Mouse (Mus musculus) stomach, postnatal 0 days (tissue): ENCODE data around the gene Tex22. TPM values are rescaled to one million over a fixed set of nuclear protein-coding genes. Genes with fewer than 3 reads are reported as not detected.

Experiments used
- ATAC-seq: fragments of 200-750 bp; cut with Nextera tagmentation; 2 replicates; pipeline ENCODE4 v1.8.0; 2017; ENCODE audit not compliant: low FRiP score, low TSS enrichment
- DNase-seq: peaks from one replicate; pipeline ENCODE4 v3.0.0-alpha.2; 2016; ENCODE audit warnings: low spot score
- H3K27ac ChIP-seq: fragments of 300-500 bp; sonication (generic); replicated peaks from 2 replicates; pipeline ENCODE4 v1.5.1; 2014; ENCODE audit warnings: mild to moderate bottlenecking, control low read depth
- H3K27me3 ChIP-seq: fragments of 300-500 bp; sonication (generic); 2 replicates; pipeline ENCODE4 v1.6.1; 2014; ENCODE audit warnings: low read length; ENCODE audit not compliant: control insufficient read depth, insufficient read depth
- H3K36me3 ChIP-seq: fragments of 300-500 bp; sonication (generic); 2 replicates; pipeline ENCODE4 v1.6.1; 2014; ENCODE audit warnings: low read length, mixed read lengths; ENCODE audit not compliant: control insufficient read depth, insufficient read depth
- H3K4me1 ChIP-seq: fragments of 300-500 bp; sonication (generic); replicated peaks from 2 replicates; pipeline ENCODE4 v1.6.1; 2014; ENCODE audit warnings: antibody characterized with exemption; ENCODE audit not compliant: control insufficient read depth, insufficient read depth
- H3K4me2 ChIP-seq: fragments of 300-500 bp; sonication (generic); replicated peaks from 2 replicates; pipeline ENCODE4 v1.6.1; 2014; ENCODE audit warnings: low read depth, mild to moderate bottlenecking, control low read depth, moderate library complexity
- H3K4me3 ChIP-seq: fragments of 300-500 bp; sonication (generic); 2 replicates; pipeline ENCODE4 v1.5.1; 2014; ENCODE audit warnings: low read depth, low read length, control low read depth
- H3K9ac ChIP-seq: fragments of 300-500 bp; sonication (generic); 2 replicates; pipeline ENCODE4 v1.6.1; 2014; ENCODE audit warnings: mild to moderate bottlenecking, low read length, control low read depth, mixed read lengths
- H3K9me3 ChIP-seq: fragments of 300-500 bp; sonication (generic); 2 replicates; pipeline ENCODE4 v1.6.1; 2016; ENCODE audit warnings: low read length; ENCODE audit not compliant: control insufficient read depth
- CTCF ChIP-seq: IDR thresholded peaks from 2 replicates; pipeline ENCODE4 v1.5.1; 2016; ENCODE audit warnings: antibody characterized with exemption, low read depth, mild to moderate bottlenecking, moderate library complexity
- EP300 ChIP-seq: optimal IDR thresholded peaks from 2 replicates; pipeline ENCODE3; 2016; ENCODE audit warnings: antibody characterized with exemption
- WGBS: fragments of 180-500 bp; shearing (Covaris S2); extraction: QIAGEN DNeasy Blood & Tissue Kit; methylation state at CpG from one replicate; pipeline ENCODE4 v1.1.7; 2014; 5-methylcytosine and 5-hydroxymethylcytosine counted together
- microRNA-seq: library from miRNA; unstranded; fragments of <30 nt; microRNA quantifications from one replicate; pipeline ENCODE4, GENCODE M21; 2016
- polyA plus RNA-seq: library from polyadenylated mRNA; unstranded; fragments of >200 nt; fragmentation: Nextera tagmentation; extraction: Ambion mirVana; gene quantifications from 2 replicates; pipeline ENCODE4 v1.2.1, GENCODE M21; 2015

Tex22 gene
- polyA plus RNA-seq, 1 experiment from 2014 or later: not detected

DNA sequence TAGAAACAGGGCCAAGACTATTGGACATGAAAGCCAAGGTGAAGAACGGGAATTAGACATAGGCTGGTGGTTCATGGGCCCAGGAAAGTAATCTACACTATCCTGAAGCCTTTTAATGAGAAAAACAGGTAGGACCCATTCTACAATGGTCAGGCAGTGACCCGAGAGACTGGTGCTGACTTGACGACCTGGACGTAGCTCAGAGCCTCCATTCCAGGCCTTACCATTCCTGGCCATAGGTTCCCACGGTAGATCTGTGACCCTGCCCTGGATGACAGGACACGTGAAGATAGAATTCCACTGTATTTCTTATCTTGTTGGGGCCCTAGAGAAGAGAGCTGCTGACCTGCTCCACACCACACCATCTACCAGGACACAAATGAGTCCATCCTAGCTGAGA lies 64.0 kb downstream of the Tex22 start:
- Histone ChIP-seq H3K36me3 (peaks cover 23% of the 10 kb centered on the region), H3K9ac (no peak overlapping the region), H3K4me2 (no peak overlapping the region), H3K4me3 (no peak overlapping the region), H3K27me3 (no peaks in the 10 kb centered on the region), H3K4me1 (peaks cover 6% of the 10 kb centered on the region; the same call in 1 of the 2 replicates), H3K27ac (no peak overlapping the region), H3K9me3 (no peaks in the 10 kb centered on the region)
- 82% methylated on average over 6 of the region's 6 CpGs for WGBS
- no peak for ATAC-seq
- TF ChIP-seq CTCF: no peak
- no peak for TF ChIP-seq EP300
- no peak for DNase-seq

Small RNA genes lying within 50 kb of the gene (microRNA-seq; reads per million reads assigned to microRNA genes)
- not detected for gene Gm44471

Other genes with a start within 250 kb of the Tex22 start
- gene Cdca4, start 245.1 kb upstream of the Tex22 start, polyA plus RNA-seq: 37.5 and 41.6 TPM in 2 replicates
- 0.10 and 0.11 TPM in 2 replicates for gene Gpr132, start 206.3 kb upstream of the Tex22 start, polyA plus RNA-seq
- gene Jag2, start 144.7 kb upstream of the Tex22 start, polyA plus RNA-seq: 3.2 and 4.5 TPM in 2 replicates
- gene Nudt14, start 132.4 kb upstream of the Tex22 start, polyA plus RNA-seq: 78.6 and 82.7 TPM in 2 replicates
- 17.1 and 19.7 TPM in 2 replicates for gene Btbd6, start 98.0 kb upstream of the Tex22 start, polyA plus RNA-seq
- gene Brf1, start 73.8 kb upstream of the Tex22 start, polyA plus RNA-seq: 22.3 and 27.6 TPM in 2 replicates
- gene Pacs2, start 60.0 kb upstream of the Tex22 start, polyA plus RNA-seq: 4.1 and 5.1 TPM in 2 replicates
- gene Mta1, start 23.8 kb downstream of the Tex22 start, polyA plus RNA-seq: 4.9 and 5.3 TPM in 2 replicates
- gene Crip2, start 65.7 kb downstream of the Tex22 start, polyA plus RNA-seq: 106 and 112 TPM in 2 replicates
- 585 and 865 TPM in 2 replicates for gene Crip1, start 71.8 kb downstream of the Tex22 start, polyA plus RNA-seq
- 5.7 and 6.0 TPM in 2 replicates for gene Tedc1, start 81.9 kb downstream of the Tex22 start, polyA plus RNA-seq
- 4.2 and 4.6 TPM in 2 replicates for gene Tmem121, start 111.4 kb downstream of the Tex22 start, polyA plus RNA-seq